Mouse (Mus musculus) gastrocnemius, postnatal 14 days (tissue): ENCODE results near the gene Ube2d3. TPM values are rescaled to one million over a fixed set of nuclear protein-coding genes. Genes with fewer than 3 reads are reported as not detected.

Experiments used
- DNase-seq: peaks from one replicate; pipeline ENCODE4 v3.0.0; 2021; ENCODE audit warnings: mixed read lengths
- intact Hi-C: fragments of 180-260 bp; cut with DNase I; formaldehyde crosslinking; loops from one replicate; pipeline ENCODE4 v1.15.1; 2025; ENCODE audit warnings: low total_unique reads
- total RNA-seq, 2 experiments: library from RNA; stranded (reverse); gene quantifications; 2 replicates each; pipeline ENCODE4 v1.2.3; 2021

Ube2d3 gene
- total RNA-seq, 2 experiments from 2014 or later: 286 to 311 TPM

DNA sequence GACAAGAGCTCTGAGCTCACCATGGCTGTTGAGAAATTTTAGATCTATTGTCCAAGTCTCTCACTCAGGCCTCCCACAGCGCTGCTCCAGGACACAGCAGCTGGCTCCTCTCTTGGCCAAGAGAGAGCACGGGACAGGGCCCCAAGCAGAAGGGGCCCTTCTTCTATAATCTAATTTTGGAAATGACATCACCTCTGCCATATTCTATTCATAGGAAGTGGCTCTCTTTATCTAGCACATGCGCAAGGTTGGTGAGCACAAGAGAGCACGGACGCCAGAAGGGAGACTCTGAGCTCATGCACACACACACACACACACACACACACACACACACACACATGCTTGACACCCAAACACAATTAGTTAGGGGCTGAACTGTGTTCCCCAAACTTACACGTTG is 78.9 kb downstream of the Ube2d3 start:
- peak; percentile 44 for DNase-seq
- intact Hi-C loops: loop anchor here (10.0 kb wide), 1 partner anchor 112 kb away; no protein-coding TSS in a partner anchor

Other genes starting within 250 kb of the Ube2d3 start
- gene Cenpe, start 225.6 kb upstream of the Ube2d3 start, total RNA-seq: 1 to 10 TPM; 1.7 to 1.9 TPM
- 1 to 10 TPM; 4.4 to 4.7 TPM for gene Bdh2, start 156.9 kb upstream of the Ube2d3 start, total RNA-seq
- gene Slc9b2, start 130.4 kb upstream of the Ube2d3 start, total RNA-seq: under 1 TPM; 0.29 to 0.33 TPM
- gene Slc9b1, start 90.1 kb upstream of the Ube2d3 start, total RNA-seq: not detected
- 10 to 100 TPM; 20.0 to 21.0 TPM for gene Cisd2, start 14.2 kb upstream of the Ube2d3 start, total RNA-seq
- gene Manba, start 47.5 kb downstream of the Ube2d3 start, total RNA-seq: 1 to 10 TPM; 4.6 to 6.6 TPM